Mouse (Mus musculus) spleen, adult 18-20 months (tissue): ENCODE data around the gene Vamp1.
"Not testable (repeated sequence)": the region's sequence is repeated elsewhere in the genome, so short reads cannot be mapped to it uniquely, and the experiment has no call there.

ENCODE experiments used
- DNase-seq, 2 experiments: peaks; one replicate each; pipeline ENCODE4 v3.0.0; 2022; ENCODE audit warnings: mixed read lengths in 2 of 2

Gene Vamp1

GRCm38 (mm10) chr6:125252711-125253110 lies 37.4 kb downstream of the Vamp1 start:
- no peak for DNase-seq

- DNase-seq: no peak
Measured at GRCm38 (mm10) chr6:125253863-125254715, 38.7 kb downstream of the Vamp1 start.

- DNase-seq: no peak
Measured at GRCm38 (mm10) chr6:125255516-125256044, 40.2 kb downstream of the Vamp1 start.

- no peak for DNase-seq
Measured at GRCm38 (mm10) chr6:125256222-125256966, 41.0 kb downstream of the Vamp1 start.

GRCm38 (mm10) chr6:125260006-125260555 lies 44.7 kb downstream of the Vamp1 start:
- no peak for DNase-seq

- no peak for DNase-seq
Measured at GRCm38 (mm10) chr6:125264219-125264618, 48.9 kb downstream of the Vamp1 start.

GRCm38 (mm10) chr6:125265239-125265638 lies 49.9 kb downstream of the Vamp1 start:
- DNase-seq: peak in 1 of 2 experiments; percentile 25

GRCm38 (mm10) chr6:125266091-125266490 lies 50.7 kb downstream of the Vamp1 start:
- no peak for DNase-seq

GRCm38 (mm10) chr6:125266600-125266999 lies 51.2 kb downstream of the Vamp1 start:
- not testable (repeated sequence) for DNase-seq

GRCm38 (mm10) chr6:125267469-125267868 lies 52.1 kb downstream of the Vamp1 start:
- DNase-seq: no peak

GRCm38 (mm10) chr6:125268799-125269198 lies 53.4 kb downstream of the Vamp1 start:
- DNase-seq: no peak

- peak; percentile 69 to 85 for DNase-seq
Measured at GRCm38 (mm10) chr6:125271455-125272227, 56.3 kb downstream of the Vamp1 start.

- peak; percentile 19 to 34 for DNase-seq
Measured at GRCm38 (mm10) chr6:125272228-125272785, 57.0 kb downstream of the Vamp1 start.

- no peak for DNase-seq
Measured at GRCm38 (mm10) chr6:125274841-125275563, 59.7 kb downstream of the Vamp1 start.

- no peak for DNase-seq
Measured at GRCm38 (mm10) chr6:125279729-125280128, 64.4 kb downstream of the Vamp1 start.

GRCm38 (mm10) chr6:125282721-125283120 lies 67.4 kb downstream of the Vamp1 start:
- DNase-seq: not testable (repeated sequence)

GRCm38 (mm10) chr6:125284250-125284649 lies 68.9 kb downstream of the Vamp1 start:
- DNase-seq: no peak

GRCm38 (mm10) chr6:125284751-125285150 lies 69.4 kb downstream of the Vamp1 start:
- DNase-seq: no peak

GRCm38 (mm10) chr6:125285890-125286289 lies 70.5 kb downstream of the Vamp1 start, which contains the start of gene Tuba3a:
TSS of gene Tuba3a (minus strand) at chr6:125286042.
- no peak for DNase-seq

- no peak for DNase-seq
Measured at GRCm38 (mm10) chr6:125286944-125287343, 71.6 kb downstream of the Vamp1 start.

GRCm38 (mm10) chr6:125288730-125289129 lies 73.4 kb downstream of the Vamp1 start:
- no peak for DNase-seq
